Mouse (Mus musculus) stomach, postnatal 0 days (tissue): ENCODE data around the gene Plxnc1.

ENCODE experiments used
- CTCF ChIP-seq: IDR thresholded peaks from 2 replicates; pipeline ENCODE4 v1.5.1; 2016; ENCODE audit warnings: antibody characterized with exemption, low read depth, mild to moderate bottlenecking, moderate library complexity
- EP300 ChIP-seq: optimal IDR thresholded peaks from 2 replicates; pipeline ENCODE3; 2016; ENCODE audit warnings: antibody characterized with exemption

DNA sequence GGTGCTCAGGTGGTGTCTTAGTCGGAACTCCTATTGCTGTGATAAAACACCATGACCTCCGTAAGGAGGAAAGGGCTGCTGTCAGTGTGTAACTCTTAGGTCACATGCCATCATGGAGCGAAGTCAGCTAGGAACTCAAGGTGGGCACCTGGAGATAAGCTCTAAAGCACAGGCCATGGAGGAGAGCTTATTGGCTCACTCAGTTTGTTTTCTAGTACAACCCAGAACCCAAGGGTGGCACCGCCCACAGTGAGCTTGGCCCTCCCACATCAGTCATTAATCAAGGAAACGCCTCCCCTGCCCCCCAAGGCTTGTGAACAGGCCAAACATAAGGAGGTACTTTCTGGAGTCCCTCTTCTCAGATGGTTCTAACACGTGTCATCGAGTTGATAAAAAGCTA, 22.8 kb upstream of the Plxnc1 start:
- TF ChIP-seq CTCF (no peak), EP300 (no peak)
